Mouse (Mus musculus): Measurements from ENCODE around the gene Fam69b.

- TF ChIP-seq CTCF (IDR thresholded peaks at IDR 0.05; ENCODE audit: control insufficient read depth, insufficient read depth, insufficient read length) (no peak), USF1 (IDR thresholded peaks at IDR 0.05; ENCODE audit: low read depth) (no peak), MAX (IDR thresholded peaks at IDR 0.05) (no peak), CEBPB (IDR thresholded peaks at IDR 0.05; ENCODE audit: low read depth) (no peak), MYOD1 (IDR thresholded peaks at IDR 0.05; ENCODE audit: control insufficient read depth, insufficient read length, low read depth) (no peak)
These were observed 37.3 kb upstream of the Fam69b start for GRCm38 (mm10) chr2:26590962-26591361.

Data from C2C12 (cell line).